Mouse (Mus musculus) kidney, postnatal 36 days (tissue): ENCODE data around the gene Mms19.

ENCODE experiments used
- DNase-seq, 2 experiments: peaks; one replicate each; pipeline ENCODE4 v3.0.0; 2021 to 2022; ENCODE audit warnings: mixed read lengths in 2 of 2

Gene Mms19

GRCm38 (mm10) chr19:41980819-41981594 lies at the start of gene Mms19:
Gene Mms19, minus strand, starts transcription at chr19:41981157.
- DNase-seq, result peak; percentile 99 to 100

- peak; percentile 83 to 92 for DNase-seq
Measured at GRCm38 (mm10) chr19:42026158-42026557, 45.2 kb upstream of the Mms19 start.

- DNase-seq, result no peak
Measured at GRCm38 (mm10) chr19:42022542-42022848, 41.5 kb upstream of the Mms19 start.

- no peak for DNase-seq
Measured at GRCm38 (mm10) chr19:42021681-42022541, 41.0 kb upstream of the Mms19 start.

GRCm38 (mm10) chr19:42019011-42019522 lies 38.1 kb upstream of the Mms19 start:
- no peak for DNase-seq

GRCm38 (mm10) chr19:42017399-42018247 lies 36.7 kb upstream of the Mms19 start:
- peak; percentile 42 to 61 for DNase-seq

- no peak for DNase-seq
Measured at GRCm38 (mm10) chr19:42016840-42017239, 35.9 kb upstream of the Mms19 start.

- DNase-seq, result no peak
Measured at GRCm38 (mm10) chr19:42016251-42016650, 35.3 kb upstream of the Mms19 start.

GRCm38 (mm10) chr19:42015001-42015400 lies 34.0 kb upstream of the Mms19 start:
- DNase-seq, result no peak

GRCm38 (mm10) chr19:42014231-42014825 lies 33.4 kb upstream of the Mms19 start:
- no peak for DNase-seq

GRCm38 (mm10) chr19:42011123-42011522 lies 30.2 kb upstream of the Mms19 start:
- no peak for DNase-seq

GRCm38 (mm10) chr19:42010436-42010835 lies 29.5 kb upstream of the Mms19 start:
- DNase-seq, result no peak

GRCm38 (mm10) chr19:42009067-42009466 lies 28.1 kb upstream of the Mms19 start:
- no peak for DNase-seq

GRCm38 (mm10) chr19:42008586-42008985 lies 27.6 kb upstream of the Mms19 start:
- DNase-seq, result no peak

GRCm38 (mm10) chr19:42006568-42006967 lies 25.6 kb upstream of the Mms19 start:
- no peak for DNase-seq

GRCm38 (mm10) chr19:42005616-42006015 lies 24.7 kb upstream of the Mms19 start:
- DNase-seq, result peak in 1 of 2 experiments; percentile 30

GRCm38 (mm10) chr19:42004258-42004657 lies 23.3 kb upstream of the Mms19 start:
- DNase-seq, result no peak

- DNase-seq, result no peak
Measured at GRCm38 (mm10) chr19:42001253-42001980, 20.5 kb upstream of the Mms19 start.

GRCm38 (mm10) chr19:42000446-42000958 lies 19.5 kb upstream of the Mms19 start:
- no peak for DNase-seq

GRCm38 (mm10) chr19:41999688-42000283 lies 18.8 kb upstream of the Mms19 start:
- DNase-seq, result peak in 1 of 2 experiments; percentile 34
